In the genomic region with DNA sequence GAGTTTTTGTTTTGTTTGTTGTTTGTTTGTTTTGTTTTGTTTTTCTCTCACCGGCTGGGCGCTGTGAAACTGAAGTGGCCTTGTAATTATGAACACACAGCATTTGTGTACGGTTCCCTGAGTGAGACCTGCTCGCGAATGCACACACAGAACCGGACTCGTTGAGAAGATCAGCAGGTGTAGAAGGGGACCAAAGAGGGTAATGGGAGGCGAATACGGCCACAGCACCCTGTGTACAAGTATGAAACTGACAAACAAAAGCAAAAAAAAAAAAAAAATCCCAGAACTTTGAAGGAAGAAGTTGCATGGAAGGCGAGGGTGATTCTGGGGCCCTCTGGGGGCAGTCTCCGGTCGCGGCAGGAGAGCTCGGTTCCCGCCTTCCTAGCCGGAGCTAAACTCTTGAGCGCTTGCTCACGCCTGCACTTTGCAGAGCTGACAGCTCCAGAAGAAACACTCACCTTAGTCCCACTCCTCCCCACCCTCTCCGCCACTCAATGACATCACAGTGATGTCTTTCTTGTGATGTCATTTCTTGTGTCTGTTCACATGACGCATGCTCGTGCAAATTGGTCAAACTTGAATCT, we compare ENCODE assay signal across 8 mouse cellular contexts. TPM values are rescaled to one million over a fixed set of nuclear protein-coding genes. Genes with fewer than 3 reads are reported as not detected.
DNase-seq lines count a peak whose midpoint lies in the region; ATAC-seq lines count a peak whose summit lies in the region.

No protein-coding gene starts in this region.

- no peaks in the 10 kb centered on the region for H3K36me3 ChIP-seq in liver, embryonic 13.5 days
- no peaks in the 10 kb centered on the region for H3K36me3 ChIP-seq in neural tube, embryonic 12.5 days

- peak overlapping the region; percentile 56 for H3K9ac ChIP-seq in liver, embryonic 13.5 days
- no peak overlapping the region for H3K9ac ChIP-seq in neural tube, embryonic 12.5 days

- H3K9me3 ChIP-seq in liver, embryonic 13.5 days (replicated peaks), result no peaks in the 10 kb centered on the region
- H3K9me3 ChIP-seq in neural tube, embryonic 12.5 days, result no peaks in the 10 kb centered on the region

- H3K27ac ChIP-seq in liver, embryonic 13.5 days, result no peak overlapping the region
- no peak overlapping the region for H3K27ac ChIP-seq in neural tube, embryonic 12.5 days

- ATAC-seq in liver, embryonic 13.5 days (ENCODE audit: low read depth), result peak; percentile 52
- ATAC-seq in neural tube, embryonic 12.5 days (ENCODE audit: low FRiP score, low read depth), result no peak

- peak; percentile 21 for DNase-seq in adrenal gland, postnatal 10 days
- no peak for DNase-seq in adrenal gland, adult 18-20 months (ENCODE audit: low spot score in 2 of 2)
- DNase-seq in urinary bladder, postnatal 14 days (ENCODE audit: low spot score), result peak; percentile 24
- no peak for DNase-seq in urinary bladder, postnatal 36 days (ENCODE audit: low spot score in 2 of 2)
- peak; percentile 21 to 40 for DNase-seq in heart, postnatal 14 days
- DNase-seq in liver, embryonic 13.5 days, result no peak
- DNase-seq in gastrocnemius, postnatal 14 days, result no peak

- H3K4me3 ChIP-seq in liver, embryonic 13.5 days (replicated peaks), result peak overlapping the region; percentile 58
- H3K4me3 ChIP-seq in neural tube, embryonic 12.5 days, result peak overlapping the region; percentile 28

- intact Hi-C loops in heart, postnatal 14 days (cut with DNase I), result no loop called here
- intact Hi-C loops in gastrocnemius, postnatal 14 days (cut with DNase I; ENCODE audit: low total_unique reads), result no loop called here

- H3K4me1 ChIP-seq in liver, embryonic 13.5 days (replicated peaks), result peaks cover 26% of the 10 kb centered on the region
- peaks cover 4% of the 10 kb centered on the region; the same call in 1 of the 2 replicates for H3K4me1 ChIP-seq in neural tube, embryonic 12.5 days

- under 1% methylated on average over 21 of the region's 21 CpGs for WGBS in liver, embryonic 13.5 days (ENCODE audit: insufficient replicate concordance)
- under 1% methylated on average over 21 of the region's 21 CpGs for WGBS in neural tube, embryonic 12.5 days

- H3K27me3 ChIP-seq in liver, embryonic 13.5 days, result peaks cover 67% of the 10 kb centered on the region
- H3K27me3 ChIP-seq in neural tube, embryonic 12.5 days (replicated peaks), result peaks cover 65% of the 10 kb centered on the region

- peak overlapping the region; percentile 76 for H3K4me2 ChIP-seq in liver, embryonic 13.5 days
- H3K4me2 ChIP-seq in neural tube, embryonic 12.5 days (replicated peaks), result peak overlapping the region; percentile 57

RNA-seq across cellular contexts. Expression of gene Prss16, which starts 14.1 kb away (rescaled TPM):
- not detected for total RNA-seq in adrenal gland, postnatal 10 days (2021)
- total RNA-seq in adrenal gland, adult 18-20 months (2021), result under 1 TPM in 1 of 2 experiments, not detected in 1; 0.96 TPM
- 10 to 100 TPM in 1 of 2 experiments, not detected in 1; 11.6 TPM for total RNA-seq in heart, postnatal 14 days (2021)
- polyA plus RNA-seq in liver, embryonic 13.5 days (2015; fragmentation: Nextera tagmentation; extraction: Ambion mirVana), result 0.25 and 0.39 TPM in 2 replicates
- 0.41 TPM in 1 of 2 replicates, not detected in the other for polyA plus RNA-seq in neural tube, embryonic 12.5 days (2016; fragmentation: Nextera tagmentation; extraction: Ambion mirVana)
- not detected for total RNA-seq in gastrocnemius, postnatal 14 days (2021)

RNA-seq across cellular contexts. Expression of gene Pom121l2, which starts 14.4 kb away (rescaled TPM):
- total RNA-seq in adrenal gland, postnatal 10 days (2021), result not detected
- not detected for total RNA-seq in adrenal gland, adult 18-20 months (2021)
- not detected for total RNA-seq in heart, postnatal 14 days (2021)
- polyA plus RNA-seq in liver, embryonic 13.5 days (2015; fragmentation: Nextera tagmentation; extraction: Ambion mirVana), result not detected in 2 replicates
- polyA plus RNA-seq in neural tube, embryonic 12.5 days (2016; fragmentation: Nextera tagmentation; extraction: Ambion mirVana), result not detected in 2 replicates
- total RNA-seq in gastrocnemius, postnatal 14 days (2021), result not detected

RNA-seq across cellular contexts. Expression of gene Hist1h2ah, which starts 39.9 kb away (rescaled TPM):
- 100 to 1,000 TPM; 239 to 319 TPM for total RNA-seq in adrenal gland, postnatal 10 days (2021)
- total RNA-seq in adrenal gland, adult 18-20 months (2021), result 10 to 100 TPM in 1 of 2 experiments, not detected in 1; 16.5 TPM
- total RNA-seq in heart, postnatal 14 days (2021), result 100 to 1,000 TPM in 1 of 2 experiments, 10 to 100 TPM in 1; 69.3 to 132 TPM
- polyA plus RNA-seq in liver, embryonic 13.5 days (2015; fragmentation: Nextera tagmentation; extraction: Ambion mirVana), result 3.6 and 18.3 TPM in 2 replicates
- polyA plus RNA-seq in neural tube, embryonic 12.5 days (2016; fragmentation: Nextera tagmentation; extraction: Ambion mirVana), result 3.3 and 13.9 TPM in 2 replicates
- 10 to 100 TPM; 45.8 to 69.2 TPM for total RNA-seq in gastrocnemius, postnatal 14 days (2021)

RNA-seq across cellular contexts. Expression of gene Hist1h2bk, which starts 40.2 kb away (rescaled TPM):
- 100 to 1,000 TPM; 299 to 338 TPM for total RNA-seq in adrenal gland, postnatal 10 days (2021)
- total RNA-seq in adrenal gland, adult 18-20 months (2021), result 10 to 100 TPM; 18.0 to 23.9 TPM
- 100 to 1,000 TPM in 1 of 2 experiments, 10 to 100 TPM in 1; 67.9 to 160 TPM for total RNA-seq in heart, postnatal 14 days (2021)
- 3.5 and 3.7 TPM in 2 replicates for polyA plus RNA-seq in liver, embryonic 13.5 days (2015; fragmentation: Nextera tagmentation; extraction: Ambion mirVana)
- 5.2 and 9.5 TPM in 2 replicates for polyA plus RNA-seq in neural tube, embryonic 12.5 days (2016; fragmentation: Nextera tagmentation; extraction: Ambion mirVana)
- total RNA-seq in gastrocnemius, postnatal 14 days (2021), result 10 to 100 TPM; 80.3 to 90.2 TPM

RNA-seq across cellular contexts. Expression of gene Hist1h4i, which starts 45.7 kb away (rescaled TPM):
- 100 to 1,000 TPM; 136 to 154 TPM for total RNA-seq in adrenal gland, postnatal 10 days (2021)
- 10 to 100 TPM; 40.1 to 68.2 TPM for total RNA-seq in adrenal gland, adult 18-20 months (2021)
- total RNA-seq in heart, postnatal 14 days (2021), result 10 to 100 TPM; 29.6 to 55.4 TPM
- 38.8 and 52.6 TPM in 2 replicates for polyA plus RNA-seq in liver, embryonic 13.5 days (2015; fragmentation: Nextera tagmentation; extraction: Ambion mirVana)
- polyA plus RNA-seq in neural tube, embryonic 12.5 days (2016; fragmentation: Nextera tagmentation; extraction: Ambion mirVana), result 20.1 and 23.9 TPM in 2 replicates
- 10 to 100 TPM; 46.4 to 49.7 TPM for total RNA-seq in gastrocnemius, postnatal 14 days (2021)

Comparison
In these comparisons a context has a peak if more than half of its experiments do, and no peak if none do; other contexts are left out.
1. DNase-seq: peak in adrenal gland, postnatal 10 days (single experiment), urinary bladder, postnatal 14 days (single experiment) and heart, postnatal 14 days (2 of 2); none in adrenal gland, adult 18-20 months (0 of 2), urinary bladder, postnatal 36 days (0 of 2), liver, embryonic 13.5 days (single experiment) and gastrocnemius, postnatal 14 days (single experiment).